Mouse (Mus musculus) megakaryocyte, embryonic 14.5 days (primary cell): Measurements from ENCODE around the gene Mccc2. TPM values are rescaled to one million over a fixed set of nuclear protein-coding genes. Genes with fewer than 3 reads are reported as not detected.

Source experiments
- H3K27me3 ChIP-seq: replicated peaks from 2 replicates; pipeline ENCODE3; 2012; ENCODE audit warnings: inconsistent platforms
- H3K36me3 ChIP-seq: replicated peaks from 2 replicates; pipeline ENCODE3; 2012; ENCODE audit warnings: low read length, inconsistent platforms, mixed read lengths
- H3K4me1 ChIP-seq: 2 replicates; pipeline ENCODE4 v1.6.1; 2012; ENCODE audit warnings: inconsistent platforms
- H3K4me3 ChIP-seq: replicated peaks from 2 replicates; pipeline ENCODE3; 2012; ENCODE audit warnings: moderate library complexity, mild to moderate bottlenecking, inconsistent platforms
- H3K9me3 ChIP-seq: 2 replicates; pipeline ENCODE4 v1.6.1; 2012; ENCODE audit warnings: inconsistent platforms
- FLI1 ChIP-seq: IDR thresholded peaks from 2 replicates; pipeline ENCODE4 v1.6.1; 2012; ENCODE audit warnings: low read length, inconsistent platforms, mixed read lengths
- GATA1 ChIP-seq: IDR thresholded peaks from 3 replicates; pipeline ENCODE4 v1.6.1; 2012; ENCODE audit warnings: mixed read lengths, low read length, inconsistent platforms, borderline replicate concordance
- polyA plus RNA-seq: library from polyadenylated mRNA; stranded (reverse); fragments of >175 nt; gene quantifications from 2 replicates; pipeline ENCODE4 v1.2.3, GENCODE M21; 2012; ENCODE audit warnings: low replicate concordance; ENCODE audit not compliant: insufficient read depth

Mccc2 gene
- polyA plus RNA-seq, 1 experiment: 7.9 TPM

- Histone ChIP-seq H3K4me3 (no peak overlapping the region), H3K27me3 (no peaks in the 10 kb centered on the region), H3K36me3 (peaks cover 59% of the 10 kb centered on the region), H3K4me1 (no peaks in the 10 kb centered on the region), H3K9me3 (no peaks in the 10 kb centered on the region)
- TF ChIP-seq FLI1: no peak
- TF ChIP-seq GATA1: no peak
These were observed 25.8 kb downstream of the Mccc2 start for GRCm38 (mm10) chr13:99989592-99989991.

- no peaks in the 10 kb centered on the region for H3K9me3 ChIP-seq
- H3K36me3 ChIP-seq: peaks cover 29% of the 10 kb centered on the region
- no peak overlapping the region for H3K4me3 ChIP-seq
- TF ChIP-seq GATA1: no peak
- TF ChIP-seq FLI1: no peak
- H3K4me1 ChIP-seq: peaks cover 32% of the 10 kb centered on the region
- H3K27me3 ChIP-seq: no peaks in the 10 kb centered on the region
These were observed 32.1 kb downstream of the Mccc2 start for GRCm38 (mm10) chr13:99983320-99983719.

GRCm38 (mm10) chr13:99979406-99979805 lies 36.0 kb downstream of the Mccc2 start:
- H3K4me3 ChIP-seq: no peak overlapping the region
- no peak for TF ChIP-seq GATA1
- TF ChIP-seq FLI1: no peak
- no peaks in the 10 kb centered on the region for H3K27me3 ChIP-seq
- no peaks in the 10 kb centered on the region for H3K9me3 ChIP-seq
- peaks cover 32% of the 10 kb centered on the region for H3K36me3 ChIP-seq
- peaks cover 40% of the 10 kb centered on the region for H3K4me1 ChIP-seq

GRCm38 (mm10) chr13:99970089-99970488 lies 45.4 kb downstream of the Mccc2 start:
- H3K9me3 ChIP-seq: no peaks in the 10 kb centered on the region
- TF ChIP-seq FLI1: no peak
- no peak for TF ChIP-seq GATA1
- no peaks in the 10 kb centered on the region for H3K27me3 ChIP-seq
- no peak overlapping the region for H3K4me3 ChIP-seq
- peaks cover 49% of the 10 kb centered on the region for H3K36me3 ChIP-seq
- H3K4me1 ChIP-seq: peaks cover under 1% of the 10 kb centered on the region; the same call in 1 of the 2 replicates

- no peak overlapping the region for H3K4me3 ChIP-seq
- no peaks in the 10 kb centered on the region for H3K9me3 ChIP-seq
- H3K36me3 ChIP-seq: peaks cover 62% of the 10 kb centered on the region
- no peaks in the 10 kb centered on the region for H3K4me1 ChIP-seq
- no peaks in the 10 kb centered on the region for H3K27me3 ChIP-seq
- no peak for TF ChIP-seq GATA1
- no peak for TF ChIP-seq FLI1
These were observed 48.3 kb downstream of the Mccc2 start for GRCm38 (mm10) chr13:99967013-99967678.

- Histone ChIP-seq H3K4me3 (no peak overlapping the region), H3K9me3 (no peaks in the 10 kb centered on the region), H3K36me3 (peaks cover 56% of the 10 kb centered on the region), H3K4me1 (peaks cover 4% of the 10 kb centered on the region; the same call in 1 of the 2 replicates), H3K27me3 (no peaks in the 10 kb centered on the region)
- TF ChIP-seq GATA1 (no peak), FLI1 (no peak)
These were observed 51.6 kb downstream of the Mccc2 start for GRCm38 (mm10) chr13:99963814-99964213.

GRCm38 (mm10) chr13:99961661-99962060 lies 53.8 kb downstream of the Mccc2 start:
- peaks cover 4% of the 10 kb centered on the region; the same call in 1 of the 2 replicates for H3K4me1 ChIP-seq
- H3K27me3 ChIP-seq: no peaks in the 10 kb centered on the region
- H3K36me3 ChIP-seq: peaks cover 55% of the 10 kb centered on the region
- H3K4me3 ChIP-seq: no peak overlapping the region
- H3K9me3 ChIP-seq: no peaks in the 10 kb centered on the region
- no peak for TF ChIP-seq GATA1
- no peak for TF ChIP-seq FLI1

GRCm38 (mm10) chr13:99955591-99955944 lies 59.9 kb downstream of the Mccc2 start:
- H3K36me3 ChIP-seq: peaks cover 66% of the 10 kb centered on the region
- no peak for TF ChIP-seq FLI1
- no peak for TF ChIP-seq GATA1
- peaks cover 7% of the 10 kb centered on the region for H3K4me1 ChIP-seq
- H3K27me3 ChIP-seq: no peaks in the 10 kb centered on the region
- no peaks in the 10 kb centered on the region for H3K9me3 ChIP-seq
- no peak overlapping the region for H3K4me3 ChIP-seq

GRCm38 (mm10) chr13:99954902-99955590 lies 60.4 kb downstream of the Mccc2 start:
- no peak for TF ChIP-seq FLI1
- no peak for TF ChIP-seq GATA1
- Histone ChIP-seq H3K9me3 (no peaks in the 10 kb centered on the region), H3K36me3 (peaks cover 64% of the 10 kb centered on the region), H3K4me1 (peaks cover 7% of the 10 kb centered on the region), H3K4me3 (no peak overlapping the region), H3K27me3 (no peaks in the 10 kb centered on the region)

- TF ChIP-seq GATA1 (no peak), FLI1 (no peak)
- H3K36me3 ChIP-seq: peaks cover 56% of the 10 kb centered on the region
- H3K27me3 ChIP-seq: no peaks in the 10 kb centered on the region
- peaks cover 18% of the 10 kb centered on the region for H3K4me1 ChIP-seq
- H3K4me3 ChIP-seq: no peak overlapping the region
- H3K9me3 ChIP-seq: peaks cover 10% of the 10 kb centered on the region; the same call in 1 of the 2 replicates
These were observed 68.0 kb downstream of the Mccc2 start for GRCm38 (mm10) chr13:99947417-99947816.

- Histone ChIP-seq H3K36me3 (peaks cover 24% of the 10 kb centered on the region), H3K27me3 (no peaks in the 10 kb centered on the region), H3K4me3 (no peak overlapping the region), H3K9me3 (peaks cover 10% of the 10 kb centered on the region; the same call in 1 of the 2 replicates), H3K4me1 (peaks cover 42% of the 10 kb centered on the region)
- TF ChIP-seq FLI1 (no peak), GATA1 (no peak)
These were observed 71.9 kb downstream of the Mccc2 start for GRCm38 (mm10) chr13:99943525-99943924.
